ENCODE assay signal across 10 mouse cellular contexts in the genomic region with DNA sequence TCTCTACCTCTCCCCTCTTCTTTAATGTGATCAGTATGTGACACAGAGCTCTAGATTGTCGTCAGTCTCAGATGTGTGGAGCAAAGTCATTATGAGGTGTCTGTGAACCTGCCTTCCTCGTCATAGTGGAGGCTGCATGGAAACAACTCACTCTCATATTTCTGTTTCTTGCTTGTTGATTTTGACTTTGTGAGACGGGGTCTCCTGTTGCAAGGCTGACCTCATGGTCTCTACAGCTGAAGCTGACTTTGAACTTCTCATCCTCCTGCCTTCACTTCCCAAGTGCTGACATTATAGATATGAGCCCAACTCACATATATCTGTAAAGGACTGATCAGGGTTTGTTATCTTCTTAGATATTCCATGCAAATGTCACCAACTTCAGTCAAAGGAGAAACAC. TPM values are rescaled to one million over a fixed set of nuclear protein-coding genes. Genes with fewer than 3 reads are reported as not detected.
DNase-seq lines count a peak whose midpoint lies in the region; ATAC-seq lines count a peak whose summit lies in the region.
"Had no signal": no experiment of that assay in that cellular context is flagged by ENCODE, and none has a peak within 500 bp of the region (broad histone marks: within the 10 kb centered on the region; RNA-seq: fewer than 3 reads in every experiment).

No protein-coding gene starts in this region.

- peak overlapping the region; percentile 76 for H3K9ac ChIP-seq in liver, embryonic 12.5 days

- peak overlapping the region; percentile 92 for H3K4me3 ChIP-seq in megakaryocyte, embryonic 14.5 days (replicated peaks)
- H3K4me3 ChIP-seq in liver, embryonic 12.5 days = peak overlapping the region; percentile 63

- no peaks in the 10 kb centered on the region for H3K27me3 ChIP-seq in megakaryocyte, embryonic 14.5 days (replicated peaks)
- H3K27me3 ChIP-seq in liver, embryonic 12.5 days (replicated peaks) = no peaks in the 10 kb centered on the region

- intact Hi-C loops in left cerebral cortex, postnatal 25 days (cut with DNase I) = loop anchor here (5.0 kb wide), 3 partner anchors 1421 to 1736 kb away; no protein-coding TSS in a partner anchor

- H3K4me2 ChIP-seq in liver, embryonic 12.5 days = peak overlapping the region; percentile 75

- no peak for ATAC-seq in megakaryocyte, adult 5-6 weeks (ENCODE audit: poor library complexity, severe bottlenecking)
- no peak for ATAC-seq in liver, embryonic 12.5 days
- ATAC-seq: activated CD4-positive, CD25-positive, alpha-beta regulatory T cell, adult 4 months had no signal

- peak; percentile 34 for DNase-seq in cerebellum, adult 9-10 months
- DNase-seq in cerebellum, adult 11-12 months = no peak
- no peak for DNase-seq in adipocyte (ENCODE audit: low spot score)
- no peak for DNase-seq in spleen, postnatal 4 days (ENCODE audit: low spot score in 2 of 2)
- no peak for DNase-seq in left cerebral cortex, postnatal 25 days (ENCODE audit: low spot score in 2 of 2)

- H3K27ac ChIP-seq in liver, embryonic 12.5 days = peak overlapping the region; percentile 85

- no peaks in the 10 kb centered on the region for H3K36me3 ChIP-seq in megakaryocyte, embryonic 14.5 days (replicated peaks; ENCODE audit: low read length)
- no peaks in the 10 kb centered on the region for H3K36me3 ChIP-seq in liver, embryonic 12.5 days

- H3K9me3 ChIP-seq in megakaryocyte, embryonic 14.5 days = no peaks in the 10 kb centered on the region
- no peaks in the 10 kb centered on the region for H3K9me3 ChIP-seq in liver, embryonic 12.5 days (replicated peaks)

- 21% methylated on average over 3 of the region's 3 CpGs for WGBS in liver, embryonic 12.5 days (ENCODE audit: insufficient replicate concordance)

- H3K4me1 ChIP-seq in megakaryocyte, embryonic 14.5 days = peaks cover 40% of the 10 kb centered on the region
- peaks cover 42% of the 10 kb centered on the region for H3K4me1 ChIP-seq in liver, embryonic 12.5 days

RNA-seq across cellular contexts. Expression of a gene that starts 16.9 kb away (rescaled TPM):
- polyA plus RNA-seq in megakaryocyte, embryonic 14.5 days (2012; ENCODE audit: insufficient read depth, low replicate concordance) = not detected in 2 replicates
- total RNA-seq in megakaryocyte, adult 5-6 weeks (2015) = not detected in 2 replicates
- total RNA-seq in megakaryocyte, adult 5-6 weeks (2017) = not detected in 2 replicates
- 1.9 and 2.5 TPM in 2 replicates for polyA plus RNA-seq in liver, embryonic 12.5 days (2016; fragmentation: Nextera tagmentation; extraction: Ambion mirVana)
- not detected for total RNA-seq in left cerebral cortex, postnatal 25 days (2021)
- total RNA-seq: layer of hippocampus, adult 18-20 months had no signal
- polyA plus RNA-seq: activated CD4-positive, CD25-positive, alpha-beta regulatory T cell, adult 4 months had no signal

RNA-seq across cellular contexts. Expression of a gene that starts 25.1 kb away (rescaled TPM):
- 1.6 and 7.8 TPM in 2 replicates for polyA plus RNA-seq in megakaryocyte, embryonic 14.5 days (2012; ENCODE audit: insufficient read depth, low replicate concordance)
- total RNA-seq in megakaryocyte, adult 5-6 weeks (2015) = 5.1 and 5.2 TPM in 2 replicates
- total RNA-seq in megakaryocyte, adult 5-6 weeks (2017) = 6.8 and 11.2 TPM in 2 replicates
- polyA plus RNA-seq in liver, embryonic 12.5 days (2016; fragmentation: Nextera tagmentation; extraction: Ambion mirVana) = 8.8 and 9.6 TPM in 2 replicates
- total RNA-seq in left cerebral cortex, postnatal 25 days (2021) = 1 to 10 TPM; 8.3 to 8.9 TPM

RNA-seq across cellular contexts. Expression of a gene that starts 39.9 kb away (rescaled TPM):
- not detected in 2 replicates for polyA plus RNA-seq in megakaryocyte, embryonic 14.5 days (2012; ENCODE audit: insufficient read depth, low replicate concordance)
- total RNA-seq in megakaryocyte, adult 5-6 weeks (2015) = not detected in 2 replicates
- total RNA-seq in megakaryocyte, adult 5-6 weeks (2017) = not detected in 2 replicates
- 0.07 TPM in 1 of 2 replicates, not detected in the other for polyA plus RNA-seq in liver, embryonic 12.5 days (2016; fragmentation: Nextera tagmentation; extraction: Ambion mirVana)
- 1 to 10 TPM; 1.1 to 1.3 TPM for total RNA-seq in left cerebral cortex, postnatal 25 days (2021)
- polyA plus RNA-seq: activated CD4-positive, CD25-positive, alpha-beta regulatory T cell, adult 4 months had no signal
